Mouse (Mus musculus): ENCODE measurements at regions not wholly inside any gene's neighbourhood (a gene's known extent, or its start where the extent isn't known, plus 50 kb on each side); places are given as distances from the start of the nearest gene placed in this dataset.

- H3K4me1 ChIP-seq (ENCODE audit: control insufficient read depth, insufficient read depth, low read length), result no peaks in the 10 kb centered on the region
- TF ChIP-seq CTCF (IDR thresholded peaks at IDR 0.05; ENCODE audit: low read depth, low read length) (no peak), POLR2A (IDR thresholded peaks at IDR 0.05; ENCODE audit: borderline replicate concordance, low read depth, low read length) (no peak)
These were observed 597.7 kb upstream of the Intu start for GRCm38 (mm10) chr3:39933372-39933771.

GRCm38 (mm10) chr3:39937719-39938278 lies 593.3 kb upstream of the Intu start:
- no peak overlapping the region for H3K27ac ChIP-seq (ENCODE audit: insufficient read depth, low read depth, low read length)
- TF ChIP-seq POLR2A (IDR thresholded peaks at IDR 0.05; ENCODE audit: borderline replicate concordance, low read depth, low read length), result no peak
- TF ChIP-seq CTCF (IDR thresholded peaks at IDR 0.05; ENCODE audit: low read depth, low read length), result no peak
- no peak overlapping the region for H3K4me3 ChIP-seq (ENCODE audit: insufficient read depth, low read length)
- no peaks in the 10 kb centered on the region for H3K4me1 ChIP-seq (ENCODE audit: control insufficient read depth, insufficient read depth, low read length)

More at GRCm38 (mm10) chr3:39933372-39933771, 597.7 kb upstream of the Intu start:
- Histone ChIP-seq H3K27ac (ENCODE audit: insufficient read depth, low read depth, low read length) (no peak overlapping the region), H3K4me3 (ENCODE audit: insufficient read depth, low read length) (no peak overlapping the region)

GRCm38 (mm10) chr3:39944581-39944980 lies 586.5 kb upstream of the Intu start:
- H3K4me3 ChIP-seq (ENCODE audit: insufficient read depth, low read length), result no peak overlapping the region
- H3K4me1 ChIP-seq (ENCODE audit: control insufficient read depth, insufficient read depth, low read length), result no peaks in the 10 kb centered on the region
- no peak overlapping the region for H3K27ac ChIP-seq (ENCODE audit: insufficient read depth, low read depth, low read length)
- TF ChIP-seq CTCF (IDR thresholded peaks at IDR 0.05; ENCODE audit: low read depth, low read length) (no peak), POLR2A (IDR thresholded peaks at IDR 0.05; ENCODE audit: borderline replicate concordance, low read depth, low read length) (no peak)

- Histone ChIP-seq H3K4me3 (ENCODE audit: insufficient read depth, low read length) (no peak overlapping the region), H3K27ac (ENCODE audit: insufficient read depth, low read depth, low read length) (no peak overlapping the region), H3K4me1 (ENCODE audit: control insufficient read depth, insufficient read depth, low read length) (no peaks in the 10 kb centered on the region)
- TF ChIP-seq POLR2A (IDR thresholded peaks at IDR 0.05; ENCODE audit: borderline replicate concordance, low read depth, low read length) (no peak), CTCF (IDR thresholded peaks at IDR 0.05; ENCODE audit: low read depth, low read length) (no peak)
These were observed 579.0 kb upstream of the Intu start for GRCm38 (mm10) chr3:39952103-39952502.

GRCm38 (mm10) chr3:39952556-39952955 lies 578.5 kb upstream of the Intu start:
- no peak overlapping the region for H3K27ac ChIP-seq (ENCODE audit: insufficient read depth, low read depth, low read length)

GRCm38 (mm10) chr3:39961836-39962640 lies 569.0 kb upstream of the Intu start:
- TF ChIP-seq CTCF (IDR thresholded peaks at IDR 0.05; ENCODE audit: low read depth, low read length) (no peak), POLR2A (IDR thresholded peaks at IDR 0.05; ENCODE audit: borderline replicate concordance, low read depth, low read length) (no peak)

More at GRCm38 (mm10) chr3:39952556-39952955, 578.5 kb upstream of the Intu start:
- H3K4me3 ChIP-seq (ENCODE audit: insufficient read depth, low read length), result no peak overlapping the region
- no peaks in the 10 kb centered on the region for H3K4me1 ChIP-seq (ENCODE audit: control insufficient read depth, insufficient read depth, low read length)
- TF ChIP-seq CTCF (IDR thresholded peaks at IDR 0.05; ENCODE audit: low read depth, low read length), result no peak
- TF ChIP-seq POLR2A (IDR thresholded peaks at IDR 0.05; ENCODE audit: borderline replicate concordance, low read depth, low read length), result no peak

GRCm38 (mm10) chr3:39965431-39965830 lies 565.7 kb upstream of the Intu start:
- Histone ChIP-seq H3K27ac (ENCODE audit: insufficient read depth, low read depth, low read length) (no peak overlapping the region), H3K4me1 (ENCODE audit: control insufficient read depth, insufficient read depth, low read length) (no peaks in the 10 kb centered on the region), H3K4me3 (ENCODE audit: insufficient read depth, low read length) (no peak overlapping the region)
- TF ChIP-seq CTCF (IDR thresholded peaks at IDR 0.05; ENCODE audit: low read depth, low read length), result no peak
- TF ChIP-seq POLR2A (IDR thresholded peaks at IDR 0.05; ENCODE audit: borderline replicate concordance, low read depth, low read length), result no peak

More at GRCm38 (mm10) chr3:39961836-39962640, 569.0 kb upstream of the Intu start:
- H3K4me1 ChIP-seq (ENCODE audit: control insufficient read depth, insufficient read depth, low read length), result no peaks in the 10 kb centered on the region
- H3K4me3 ChIP-seq (ENCODE audit: insufficient read depth, low read length), result no peak overlapping the region
- H3K27ac ChIP-seq (ENCODE audit: insufficient read depth, low read depth, low read length), result no peak overlapping the region

- H3K27ac ChIP-seq (ENCODE audit: insufficient read depth, low read depth, low read length), result no peak overlapping the region
- no peak overlapping the region for H3K4me3 ChIP-seq (ENCODE audit: insufficient read depth, low read length)
- H3K4me1 ChIP-seq (ENCODE audit: control insufficient read depth, insufficient read depth, low read length), result no peaks in the 10 kb centered on the region
- TF ChIP-seq POLR2A (IDR thresholded peaks at IDR 0.05; ENCODE audit: borderline replicate concordance, low read depth, low read length) (no peak), CTCF (IDR thresholded peaks at IDR 0.05; ENCODE audit: low read depth, low read length) (no peak)
These were observed 564.7 kb upstream of the Intu start for GRCm38 (mm10) chr3:39966390-39966789.

GRCm38 (mm10) chr3:39976937-39977336 lies 554.1 kb upstream of the Intu start:
- Histone ChIP-seq H3K4me3 (ENCODE audit: insufficient read depth, low read length) (no peak overlapping the region), H3K27ac (ENCODE audit: insufficient read depth, low read depth, low read length) (no peak overlapping the region), H3K4me1 (ENCODE audit: control insufficient read depth, insufficient read depth, low read length) (no peaks in the 10 kb centered on the region)
- TF ChIP-seq CTCF (IDR thresholded peaks at IDR 0.05; ENCODE audit: low read depth, low read length) (no peak), POLR2A (IDR thresholded peaks at IDR 0.05; ENCODE audit: borderline replicate concordance, low read depth, low read length) (no peak)
